Mouse (Mus musculus): Measurements from ENCODE around the gene Bcl6b. TPM values are rescaled to one million over a fixed set of nuclear protein-coding genes. Genes with fewer than 3 reads are reported as not detected.

Gene Bcl6b
- total RNA-seq, 4 experiments from 2014 or later, result 1.2 to 3.9 (median 2.3) TPM

- DNase-seq (ENCODE audit: low spot score in 2 of 2), result no peak
Measured at GRCm38 (mm10) chr11:70174491-70174890, 55.1 kb downstream of the Bcl6b start.

Small RNA genes lying within 50 kb of the gene (microRNA-seq; reads per million reads assigned to microRNA genes)
- gene Mir195a (1,728 reads per million, percentile 84 among the genes with 10 or more reads in this experiment), gene Mir497 (not detected), gene Mir497b (not detected)

Other genes starting within 250 kb of the Bcl6b start
- gene Ctdnep1, start 248.6 kb downstream of the Bcl6b start, total RNA-seq (2022), result 100 to 1,000 TPM; 266 to 308 (median 283) TPM
- gene Elp5, start 247.3 kb downstream of the Bcl6b start, total RNA-seq (2022), result 10 to 100 TPM; 38.8 to 40.8 (median 39.4) TPM
- 100 to 1,000 TPM; 186 to 216 (median 214) TPM for gene Gabarap, start 238.7 kb downstream of the Bcl6b start, total RNA-seq (2022)
- gene Phf23, start 234.0 kb downstream of the Bcl6b start, total RNA-seq (2022), result 10 to 100 TPM; 20.5 to 28.5 (median 23.0) TPM
- gene Dvl2, start 229.2 kb downstream of the Bcl6b start, total RNA-seq (2022), result 1 to 10 TPM; 3.8 to 5.2 (median 4.5) TPM
- 100 to 1,000 TPM; 288 to 338 (median 299) TPM for gene Acadvl, start 214.4 kb downstream of the Bcl6b start, total RNA-seq (2022)
- 1 to 10 TPM; 3.3 to 6.9 (median 4.2) TPM for gene Dlg4, start 212.9 kb downstream of the Bcl6b start, total RNA-seq (2022)
- not detected for gene Asgr1, start 175.7 kb downstream of the Bcl6b start, total RNA-seq (2022)
- not detected for gene Asgr2, start 137.2 kb downstream of the Bcl6b start, total RNA-seq (2022)
- 1 to 10 TPM in 2 of 4 experiments, under 1 TPM in 2; 0.60 to 2.0 (median 0.94) TPM for gene Mgl2, start 99.5 kb downstream of the Bcl6b start, total RNA-seq (2022)
- gene Clec10a, start 73.6 kb downstream of the Bcl6b start, total RNA-seq (2022), result 1 to 10 TPM; 1.6 to 3.6 (median 2.8) TPM
- under 1 TPM in 2 of 4 experiments, not detected in 2; 0.27 to 0.46 TPM for gene Slc16a11, start 17.0 kb downstream of the Bcl6b start, total RNA-seq (2022)
- under 1 TPM; 0.13 to 0.89 (median 0.35) TPM for gene Slc16a13, start 8.7 kb downstream of the Bcl6b start, total RNA-seq (2022)
- 10 to 100 TPM; 29.8 to 36.3 (median 35.5) TPM for gene 0610010K14Rik, start 8.1 kb upstream of the Bcl6b start, total RNA-seq (2022)
- 1 to 10 TPM; 1.6 to 3.3 (median 3.0) TPM for gene Gm21988, start 10.0 kb upstream of the Bcl6b start, total RNA-seq (2022)
- gene Rnasek, start 10.0 kb upstream of the Bcl6b start, total RNA-seq (2022), result 100 to 1,000 TPM in 3 of 4 experiments, 10 to 100 TPM in 1; 92.8 to 127 (median 113) TPM
- gene Alox12, start 25.6 kb upstream of the Bcl6b start, total RNA-seq (2022), result 1 to 10 TPM in 3 of 4 experiments, under 1 TPM in 1; 0.63 to 2.2 (median 1.3) TPM
- under 1 TPM in 1 of 4 experiments, not detected in 3; 0.11 TPM for gene Alox12e, start 92.8 kb upstream of the Bcl6b start, total RNA-seq (2022)
- gene Alox15, start 122.2 kb upstream of the Bcl6b start, total RNA-seq (2022), result under 1 TPM in 2 of 4 experiments, not detected in 2; 0.11 TPM
- gene Pelp1, start 180.2 kb upstream of the Bcl6b start, total RNA-seq (2022), result 10 to 100 TPM; 19.6 to 23.3 (median 20.6) TPM
- 1 to 10 TPM; 5.9 to 9.2 (median 7.4) TPM for gene Arrb2, start 202.8 kb upstream of the Bcl6b start, total RNA-seq (2022)
- gene Med11, start 222.1 kb upstream of the Bcl6b start, total RNA-seq (2022), result 1 to 10 TPM; 4.1 to 5.3 (median 4.6) TPM
- under 1 TPM in 3 of 4 experiments, not detected in 1; 0.10 to 0.48 (median 0.31) TPM for gene Zmynd15, start 229.6 kb upstream of the Bcl6b start, total RNA-seq (2022)
- gene Cxcl16, start 230.2 kb upstream of the Bcl6b start, total RNA-seq (2022), result under 1 TPM; 0.54 to 0.75 (median 0.63) TPM

All from gastrocnemius, adult 8-10 months (tissue).